Mouse (Mus musculus) olfactory bulb, adult 2 months (tissue): ENCODE measurements around the gene Gm20671.

Source experiments
- CTCF ChIP-seq: fragments of 200-500 bp; IDR thresholded peaks from 2 replicates; pipeline ENCODE4 v1.5.1; 2012; ENCODE audit warnings: low read depth, mild to moderate bottlenecking, low read length, moderate library complexity; ENCODE audit not compliant: insufficient read depth
- POLR2A ChIP-seq: fragments of 200-500 bp; IDR thresholded peaks from 2 replicates; pipeline ENCODE4 v1.6.1; 2012; ENCODE audit warnings: mild to moderate bottlenecking, low read depth, low read length, moderate library complexity; ENCODE audit not compliant: insufficient read depth

- TF ChIP-seq POLR2A (no peak), CTCF (no peak)
Measured at GRCm38 (mm10) chr5:32840029-32840428, 13.1 kb upstream of the Gm20671 start.
